Mouse (Mus musculus) thymus, postnatal 10 days (tissue): ENCODE measurements around the gene Tex21.
"Not testable (repeated sequence)": the region's sequence is repeated elsewhere in the genome, so short reads cannot be mapped to it uniquely, and the experiment has no call there.

ENCODE experiments used
- DNase-seq, 2 experiments: peaks; one replicate each; pipeline ENCODE4 v3.0.0; 2021; ENCODE audit warnings: low spot score in 2 of 2

The Tex21 gene

GRCm38 (mm10) chr12:76195912-76196708 is 50.4 kb downstream of the Tex21 start:
- DNase-seq: peak; percentile 55 to 62

- DNase-seq: no peak
Observed at GRCm38 (mm10) chr12:76194526-76194925, 52.0 kb downstream of the Tex21 start.

- DNase-seq: peak; percentile 7 to 67
Observed at GRCm38 (mm10) chr12:76190940-76191339, 55.6 kb downstream of the Tex21 start.

GRCm38 (mm10) chr12:76187849-76188248 is 58.7 kb downstream of the Tex21 start:
- peak in 1 of 2 experiments; percentile 22 for DNase-seq

GRCm38 (mm10) chr12:76186473-76186872 is 60.1 kb downstream of the Tex21 start:
- no peak for DNase-seq

GRCm38 (mm10) chr12:76185167-76185816 is 61.3 kb downstream of the Tex21 start:
- no peak for DNase-seq

- DNase-seq: no peak
Observed at GRCm38 (mm10) chr12:76184271-76184670, 62.3 kb downstream of the Tex21 start.

- no peak for DNase-seq
Observed at GRCm38 (mm10) chr12:76182831-76183230, 63.7 kb downstream of the Tex21 start.

- no peak for DNase-seq
Observed at GRCm38 (mm10) chr12:76181471-76181870, 65.1 kb downstream of the Tex21 start.

GRCm38 (mm10) chr12:76180442-76180841 is 66.1 kb downstream of the Tex21 start:
- no peak for DNase-seq

- DNase-seq: no peak
Observed at GRCm38 (mm10) chr12:76179527-76179926, 67.0 kb downstream of the Tex21 start.

- DNase-seq: no peak
Observed at GRCm38 (mm10) chr12:76179051-76179450, 67.5 kb downstream of the Tex21 start.

- peak in 1 of 2 experiments; percentile 67 for DNase-seq
Observed at GRCm38 (mm10) chr12:76177864-76178518, 68.6 kb downstream of the Tex21 start.

- DNase-seq: peak in 1 of 2 experiments; percentile 9
Observed at GRCm38 (mm10) chr12:76177000-76177863, 69.3 kb downstream of the Tex21 start, which contains the start of gene Esr2. Esr2 (minus strand) TSS chr12:76177259.

GRCm38 (mm10) chr12:76165641-76166040 is 80.9 kb downstream of the Tex21 start:
- no peak for DNase-seq

GRCm38 (mm10) chr12:76152389-76152788 is 94.2 kb downstream of the Tex21 start:
- DNase-seq: not testable (repeated sequence)
